Mouse (Mus musculus) testis, adult 2 months (tissue): ENCODE results near the gene Slc30a6.

Experiments
- CTCF ChIP-seq: fragments of 200-500 bp; IDR thresholded peaks from 2 replicates; pipeline ENCODE4 v1.5.1; 2012; ENCODE audit warnings: low read depth, mild to moderate bottlenecking, inconsistent platforms, low read length, moderate library complexity; ENCODE audit not compliant: control insufficient read depth, insufficient read depth, insufficient replicate concordance
- POLR2A ChIP-seq: fragments of 200-500 bp; IDR thresholded peaks from 2 replicates; pipeline ENCODE4 v1.6.1; 2012; ENCODE audit warnings: low read depth, mild to moderate bottlenecking, inconsistent platforms, low read length, moderate library complexity; ENCODE audit not compliant: control insufficient read depth

- TF ChIP-seq POLR2A, result no peak
- no peak for TF ChIP-seq CTCF
Observed at GRCm38 (mm10) chr17:74413324-74413723, 17.9 kb downstream of the Slc30a6 start.
